Mouse (Mus musculus) lung, embryonic 15.5 days (tissue): ENCODE measurements at regions not wholly inside any gene's neighbourhood (a gene's known extent, or its start where the extent isn't known, plus 50 kb on each side); places are given as distances from the start of the nearest gene placed in this dataset.
A peak's percentile ranks its signal among the peaks of the same experiment; 100 is the strongest.

Experiments used
- ATAC-seq: fragments of 200-750 bp; cut with Nextera tagmentation; 2 replicates; pipeline ENCODE4 v1.8.0; 2017; ENCODE audit warnings: moderate number of reproducible peaks, borderline replicate concordance; ENCODE audit not compliant: low FRiP score, low TSS enrichment; ENCODE audit errors: extremely low read depth
- H3K27ac ChIP-seq: fragments of 300-500 bp; sonication (generic); 2 replicates; pipeline ENCODE4 v1.5.1; 2015; ENCODE audit warnings: moderate library complexity, mild to moderate bottlenecking, inconsistent platforms
- H3K27me3 ChIP-seq: fragments of 300-500 bp; sonication (generic); 2 replicates; pipeline ENCODE4 v1.6.1; 2015; ENCODE audit warnings: inconsistent platforms
- H3K36me3 ChIP-seq: fragments of 300-500 bp; sonication (generic); 2 replicates; pipeline ENCODE4 v1.6.1; 2015; ENCODE audit warnings: inconsistent platforms
- H3K4me1 ChIP-seq: fragments of 300-500 bp; sonication (generic); 2 replicates; pipeline ENCODE4 v1.6.1; 2015; ENCODE audit warnings: inconsistent platforms
- H3K4me2 ChIP-seq: fragments of 300-500 bp; sonication (generic); 2 replicates; pipeline ENCODE4 v1.6.1; 2015; ENCODE audit warnings: inconsistent platforms, mild to moderate bottlenecking, moderate library complexity
- H3K4me3 ChIP-seq: fragments of 300-500 bp; sonication (generic); 2 replicates; pipeline ENCODE4 v1.5.1; 2015; ENCODE audit warnings: mild to moderate bottlenecking, inconsistent platforms
- H3K9ac ChIP-seq: fragments of 300-500 bp; sonication (generic); 2 replicates; pipeline ENCODE4 v1.6.1; 2015; ENCODE audit warnings: inconsistent platforms
- H3K9me3 ChIP-seq: fragments of 300-500 bp; sonication (generic); 2 replicates; pipeline ENCODE4 v1.6.1; 2016; ENCODE audit warnings: inconsistent platforms
- WGBS: fragments of 180-500 bp; shearing (Covaris S2); methylation state at CpG from one replicate; pipeline ENCODE4 v1.1.7; 2015; 5-methylcytosine and 5-hydroxymethylcytosine counted together

DNA sequence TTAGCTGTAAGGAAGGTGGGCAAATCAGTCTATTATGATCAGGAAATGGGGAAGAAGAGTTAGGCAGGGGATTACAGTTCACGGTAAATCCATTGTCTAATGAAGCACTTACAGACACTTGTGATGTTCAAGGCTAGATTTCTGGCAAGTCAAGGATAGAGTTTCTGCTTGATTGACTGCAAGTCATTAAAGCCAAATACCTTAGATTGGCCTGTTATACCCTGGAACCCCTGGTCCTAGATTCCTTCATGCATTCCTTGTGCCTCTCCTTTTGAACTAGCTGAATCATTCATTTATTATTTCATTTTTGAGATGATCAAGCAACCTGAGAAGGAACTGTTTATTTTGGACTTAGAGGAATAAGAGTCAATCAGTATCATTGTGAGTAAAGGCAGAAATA is 597.9 kb downstream of the Ptprc start:
- H3K36me3 ChIP-seq: no peaks in the 10 kb centered on the region
- H3K4me2 ChIP-seq: no peak overlapping the region
- H3K9ac ChIP-seq: no peak overlapping the region
- 85% methylated on average over 1 of the region's 1 CpGs for WGBS
- H3K4me3 ChIP-seq: no peak overlapping the region
- no peaks in the 10 kb centered on the region for H3K9me3 ChIP-seq
- ATAC-seq: no peak
- no peaks in the 10 kb centered on the region for H3K27me3 ChIP-seq
- no peaks in the 10 kb centered on the region for H3K4me1 ChIP-seq
- no peak overlapping the region for H3K27ac ChIP-seq

DNA sequence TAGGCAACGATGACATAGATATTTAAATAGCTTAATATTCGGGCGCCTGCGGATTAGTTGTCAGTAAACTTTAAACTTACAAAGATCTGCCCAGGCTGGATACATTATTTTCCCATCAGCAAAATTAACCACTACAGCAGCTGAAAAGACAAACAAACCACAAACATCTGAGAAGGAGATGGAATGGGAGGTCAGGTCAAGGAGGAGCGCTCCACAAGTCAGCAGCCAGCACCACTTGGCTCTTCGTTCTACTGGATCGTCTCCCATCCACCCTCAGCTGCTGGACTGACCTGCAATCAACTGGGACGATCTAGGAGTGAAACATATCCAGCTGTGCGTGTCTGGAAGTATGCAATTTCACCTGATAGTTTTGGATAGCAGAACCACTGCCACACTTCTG is 599.3 kb downstream of the Ptprc start:
- peaks cover 6% of the 10 kb centered on the region; the same call in 1 of the 2 replicates for H3K4me1 ChIP-seq
- H3K27ac ChIP-seq: no peak overlapping the region
- ATAC-seq: no peak
- no peaks in the 10 kb centered on the region for H3K27me3 ChIP-seq
- no peaks in the 10 kb centered on the region for H3K9me3 ChIP-seq
- H3K9ac ChIP-seq: no peak overlapping the region
- no peaks in the 10 kb centered on the region for H3K36me3 ChIP-seq
- no peak overlapping the region for H3K4me2 ChIP-seq
- 59% methylated on average over 9 of the region's 9 CpGs for WGBS
- no peak overlapping the region for H3K4me3 ChIP-seq

DNA sequence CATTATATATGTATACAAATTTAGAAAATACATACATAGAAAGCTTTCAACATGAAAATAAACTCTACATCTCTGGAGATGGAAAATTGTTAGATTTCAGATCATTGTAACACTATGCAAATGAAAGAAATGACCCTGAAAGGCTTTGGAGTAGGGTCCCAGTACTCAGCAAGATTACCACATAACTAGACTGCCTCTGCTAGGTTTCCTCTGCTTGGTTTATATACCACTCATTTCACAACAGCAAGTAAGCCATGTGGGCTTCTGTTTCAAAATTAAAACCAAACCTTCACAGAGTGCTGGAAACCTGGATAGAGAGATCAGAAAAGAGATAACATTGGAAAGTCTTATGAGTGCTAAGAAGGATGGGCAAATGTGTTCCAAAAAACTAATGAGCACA is 600.1 kb downstream of the Ptprc start:
- Histone ChIP-seq H3K36me3 (no peaks in the 10 kb centered on the region), H3K27me3 (no peaks in the 10 kb centered on the region), H3K9ac (no peak overlapping the region), H3K4me2 (no peak overlapping the region), H3K9me3 (no peaks in the 10 kb centered on the region), H3K4me3 (no peak overlapping the region), H3K27ac (0 out of 2 replicates have a peak overlapping the region, but pooled peaks have one; percentile 24), H3K4me1 (peaks cover 7% of the 10 kb centered on the region; the same call in 1 of the 2 replicates)
- no peak for ATAC-seq

DNA sequence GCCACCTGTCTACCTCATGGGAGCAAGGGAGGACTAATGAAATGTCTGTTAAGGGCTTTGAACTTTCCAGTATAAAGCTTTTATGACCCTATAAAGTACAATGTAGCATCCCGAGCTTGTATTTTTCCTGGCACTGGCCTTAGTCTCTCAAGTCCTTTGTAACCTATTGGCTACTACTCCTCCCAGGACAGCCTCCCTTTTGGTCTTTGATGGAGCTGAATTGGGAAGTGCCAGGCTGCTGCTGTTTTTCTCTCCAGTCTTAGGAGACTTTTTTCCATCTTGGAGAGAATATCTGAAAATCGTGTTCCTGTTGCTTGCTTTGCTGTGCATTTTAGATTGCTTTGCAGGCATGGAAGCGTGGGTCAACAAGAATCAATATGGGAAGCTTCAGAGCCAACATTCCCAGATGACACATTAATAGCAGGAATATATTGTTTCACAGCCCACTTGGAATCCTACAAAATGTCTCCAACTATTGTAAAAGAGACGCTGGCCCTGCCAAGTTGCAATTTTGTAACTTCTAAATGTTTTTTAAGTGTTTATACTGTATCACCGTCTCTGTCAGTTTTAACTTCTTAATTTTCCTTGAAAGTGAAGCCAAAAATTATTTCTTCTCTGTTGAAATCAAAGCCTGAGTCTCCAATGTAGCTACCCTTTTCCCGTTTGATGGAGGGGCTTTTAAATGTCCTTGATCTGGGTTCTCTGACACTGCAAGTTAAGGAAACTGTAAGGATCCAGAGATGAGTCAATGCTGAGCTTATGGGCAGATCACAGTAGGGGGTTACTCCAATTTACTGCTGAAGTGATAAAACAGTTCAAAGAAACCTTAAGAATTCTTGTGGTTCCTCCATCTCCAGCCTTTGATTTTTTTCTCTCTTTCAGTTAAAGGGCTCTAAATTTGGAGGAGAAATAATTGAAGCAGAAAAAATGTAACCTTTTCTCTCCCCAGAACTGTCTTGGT is 603.3 kb downstream of the Ptprc start:
- Histone ChIP-seq H3K4me2 (no peak overlapping the region), H3K4me1 (peaks cover 21% of the 10 kb centered on the region), H3K9me3 (no peaks in the 10 kb centered on the region), H3K27me3 (no peaks in the 10 kb centered on the region), H3K4me3 (no peak overlapping the region), H3K27ac (peak overlapping the region; percentile 76), H3K36me3 (no peaks in the 10 kb centered on the region), H3K9ac (no peak overlapping the region)
- WGBS: 43% methylated on average over 6 of the region's 6 CpGs
- ATAC-seq: peak; percentile 85

DNA sequence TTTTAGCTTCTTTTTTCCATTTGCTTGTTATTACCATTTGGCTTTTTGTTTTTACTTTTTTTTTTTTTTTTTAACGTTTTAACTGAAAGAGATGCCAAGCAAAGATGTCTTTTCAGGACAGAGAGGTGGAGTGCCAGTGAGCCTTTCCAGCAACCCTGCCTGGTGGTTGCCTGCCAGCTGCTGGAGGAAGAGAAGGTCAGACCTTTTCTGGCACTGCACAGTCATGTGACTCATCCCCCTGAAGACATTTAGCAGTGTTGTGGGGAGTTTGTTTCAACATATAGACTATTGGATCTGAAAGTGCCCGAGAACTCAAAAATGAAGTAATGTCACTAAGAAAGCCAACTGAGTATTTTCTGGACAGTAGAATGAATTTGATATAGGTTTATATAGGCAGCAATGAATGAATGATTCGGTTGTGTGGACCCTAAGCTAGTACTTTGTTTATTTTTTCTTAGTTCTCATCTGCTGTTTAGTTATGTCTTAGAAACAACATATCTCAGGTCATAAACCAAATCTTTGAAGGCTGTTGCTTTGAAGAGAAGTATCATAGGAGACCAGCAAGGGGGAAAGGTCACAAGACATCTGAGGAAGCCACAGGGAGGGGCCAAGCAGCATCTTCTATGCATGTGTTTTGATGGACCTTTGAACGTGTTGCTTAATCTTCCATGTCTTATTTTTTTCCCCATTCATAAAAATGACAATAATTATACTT is 604.2 kb downstream of the Ptprc start:
- no peak overlapping the region for H3K4me2 ChIP-seq
- peak overlapping the region; percentile 76 for H3K27ac ChIP-seq
- ATAC-seq: no peak
- no peaks in the 10 kb centered on the region for H3K27me3 ChIP-seq
- no peak overlapping the region for H3K4me3 ChIP-seq
- H3K4me1 ChIP-seq: peaks cover 21% of the 10 kb centered on the region
- H3K9ac ChIP-seq: no peak overlapping the region
- no peaks in the 10 kb centered on the region for H3K9me3 ChIP-seq
- no peaks in the 10 kb centered on the region for H3K36me3 ChIP-seq
- WGBS: 53% methylated on average over 4 of the region's 4 CpGs

DNA sequence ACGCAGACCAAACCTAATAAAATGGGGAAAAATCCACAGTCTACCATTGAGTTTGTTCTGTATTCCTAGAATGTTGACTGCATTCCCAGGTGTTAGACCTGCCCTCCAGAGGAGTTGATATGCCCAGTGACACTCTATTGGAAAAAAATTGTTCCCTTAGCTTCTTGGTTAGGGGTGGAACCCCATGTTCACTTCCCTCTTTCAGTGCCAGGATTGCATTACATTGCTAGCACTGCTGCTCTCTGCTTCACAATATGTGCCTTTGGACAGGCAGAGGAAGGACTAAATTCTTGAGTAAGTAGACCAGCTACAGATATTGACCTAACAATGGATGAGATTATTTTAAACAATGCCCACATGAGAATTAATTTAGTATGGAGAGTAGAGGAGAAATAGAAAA is 607.3 kb upstream of the Nr5a2 start:
- Histone ChIP-seq H3K27me3 (no peaks in the 10 kb centered on the region), H3K4me3 (no peak overlapping the region), H3K4me2 (no peak overlapping the region), H3K27ac (no peak overlapping the region), H3K9ac (no peak overlapping the region), H3K4me1 (peaks cover 30% of the 10 kb centered on the region), H3K9me3 (no peaks in the 10 kb centered on the region), H3K36me3 (no peaks in the 10 kb centered on the region)
- 93% methylated on average over 1 of the region's 1 CpGs for WGBS
- ATAC-seq: no peak

DNA sequence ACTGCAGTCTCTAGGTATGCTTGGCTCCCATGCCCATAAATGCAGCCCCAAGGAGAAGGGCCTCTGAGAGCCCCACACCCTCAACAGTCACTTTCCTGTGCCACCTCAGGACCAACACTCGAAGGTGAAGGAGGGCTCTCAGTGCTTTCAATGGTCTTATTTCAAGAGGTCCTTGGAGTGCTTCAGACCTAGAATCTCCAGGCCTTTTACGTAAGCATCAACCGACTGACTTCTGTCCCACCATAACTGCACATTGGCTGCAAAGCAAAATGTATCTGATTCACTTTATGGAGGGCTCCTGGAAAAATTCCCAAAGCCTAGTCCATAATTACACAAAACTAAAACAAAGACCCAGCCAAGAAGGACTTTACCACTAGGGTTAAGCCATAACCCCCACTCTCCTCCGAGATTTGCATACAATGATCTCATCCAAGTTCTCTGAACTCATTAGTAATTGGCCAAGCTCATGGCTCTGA is 605.4 kb upstream of the Nr5a2 start:
- Histone ChIP-seq H3K27me3 (no peaks in the 10 kb centered on the region), H3K9ac (no peak overlapping the region), H3K4me3 (no peak overlapping the region), H3K4me1 (peaks cover 25% of the 10 kb centered on the region), H3K4me2 (no peak overlapping the region), H3K36me3 (no peaks in the 10 kb centered on the region), H3K9me3 (no peaks in the 10 kb centered on the region), H3K27ac (peak overlapping the region; percentile 58)
- ATAC-seq: peak; percentile 81
- WGBS: 41% methylated on average over 4 of the region's 4 CpGs

DNA sequence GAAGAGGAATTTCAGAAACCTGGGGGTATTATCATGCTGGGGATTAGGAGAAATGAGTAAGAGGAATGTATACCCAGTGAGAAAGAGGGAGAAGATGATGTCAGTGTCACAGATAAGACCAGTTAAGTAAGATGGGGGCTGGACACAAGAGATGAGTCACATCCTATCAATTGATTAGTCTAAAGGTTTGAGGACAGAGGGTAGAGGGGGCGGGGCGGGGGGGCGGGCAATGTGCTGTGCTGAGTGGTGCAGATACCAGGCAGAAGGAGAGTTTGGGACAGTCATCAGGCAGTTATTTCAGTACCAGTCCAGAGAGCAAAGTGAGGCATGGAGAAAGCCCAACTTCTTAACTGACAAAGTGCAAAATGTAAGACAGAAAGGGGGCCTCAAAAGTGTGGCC is 601.4 kb upstream of the Nr5a2 start:
- 82% methylated on average over 3 of the region's 3 CpGs for WGBS
- H3K4me3 ChIP-seq: no peak overlapping the region
- H3K4me2 ChIP-seq: no peak overlapping the region
- no peaks in the 10 kb centered on the region for H3K9me3 ChIP-seq
- H3K36me3 ChIP-seq: no peaks in the 10 kb centered on the region
- peaks cover 15% of the 10 kb centered on the region; the same call in 1 of the 2 replicates for H3K4me1 ChIP-seq
- no peak for ATAC-seq
- H3K27me3 ChIP-seq: no peaks in the 10 kb centered on the region
- H3K9ac ChIP-seq: no peak overlapping the region
- peak overlapping the region; percentile 73 for H3K27ac ChIP-seq

DNA sequence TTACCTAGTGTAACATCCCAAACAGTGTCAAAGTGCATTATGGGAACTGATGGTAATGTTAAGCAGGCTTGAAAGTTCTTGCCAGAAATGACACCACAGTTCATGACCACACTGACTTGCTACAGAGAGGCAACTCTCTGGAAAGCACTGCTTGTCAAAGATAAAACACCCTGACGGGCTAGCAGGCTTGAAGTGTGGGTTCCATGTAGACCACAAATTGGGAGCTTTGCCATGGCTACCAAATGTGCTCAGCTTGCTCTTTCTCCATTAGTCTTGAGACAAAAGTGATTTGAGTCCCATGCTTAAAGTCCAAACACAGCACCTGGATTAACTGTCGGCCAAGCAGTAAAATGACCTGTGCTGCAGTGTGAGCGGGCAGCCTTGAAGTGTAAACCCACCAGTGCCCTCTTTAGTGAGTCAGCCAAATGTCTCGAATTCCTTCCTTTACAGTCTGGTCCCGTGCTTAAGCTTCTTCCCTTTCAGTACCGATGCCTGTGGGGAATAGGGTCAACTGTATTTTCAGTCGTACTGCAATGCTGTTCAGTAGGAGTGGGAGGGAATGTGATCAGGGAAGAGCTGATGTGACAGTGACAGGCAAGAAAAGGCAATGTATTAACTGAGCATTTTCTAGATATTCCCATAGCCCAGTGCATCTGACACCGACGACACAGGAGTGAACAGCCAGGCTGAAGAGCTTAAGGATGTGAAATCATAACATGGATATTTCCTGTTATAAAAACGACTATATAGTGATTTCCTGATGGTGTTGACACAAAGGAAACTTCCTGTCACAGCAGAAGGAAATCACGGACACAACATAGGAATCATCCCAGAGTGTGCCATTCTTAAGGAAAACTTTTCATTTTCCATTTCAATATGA is 600.4 kb upstream of the Nr5a2 start:
- no peak overlapping the region for H3K4me2 ChIP-seq
- H3K9me3 ChIP-seq: no peaks in the 10 kb centered on the region
- H3K4me3 ChIP-seq: no peak overlapping the region
- ATAC-seq: peak; percentile 31; the same call in 1 of the 2 replicates
- WGBS: 33% methylated on average over 11 of the region's 11 CpGs
- peak overlapping the region; percentile 21; the same call in 1 of the 2 replicates for H3K27ac ChIP-seq
- no peaks in the 10 kb centered on the region for H3K27me3 ChIP-seq
- H3K4me1 ChIP-seq: peaks cover 12% of the 10 kb centered on the region; the same call in 1 of the 2 replicates
- no peaks in the 10 kb centered on the region for H3K36me3 ChIP-seq
- H3K9ac ChIP-seq: no peak overlapping the region

DNA sequence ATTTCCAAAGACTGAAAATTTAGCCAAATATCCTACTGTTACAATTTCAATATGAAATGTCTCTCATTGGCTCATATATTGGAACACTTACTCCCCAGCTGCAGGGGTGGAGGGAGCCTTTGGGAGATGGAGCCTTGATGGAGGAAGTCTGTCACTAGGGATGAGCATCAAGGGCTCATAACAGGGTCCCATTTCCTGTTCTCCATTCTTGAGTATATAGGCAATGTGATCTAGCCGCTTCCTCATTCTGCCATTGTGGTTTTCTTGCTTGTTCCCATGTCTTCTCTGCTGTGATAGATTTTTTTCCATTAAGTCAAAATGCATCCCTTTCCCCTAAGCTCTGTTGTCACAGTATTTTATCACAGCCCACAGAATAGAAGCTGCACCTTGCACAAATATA is 589.4 kb upstream of the Nr5a2 start:
- Histone ChIP-seq H3K27me3 (no peaks in the 10 kb centered on the region), H3K9me3 (no peaks in the 10 kb centered on the region), H3K4me3 (no peak overlapping the region), H3K9ac (no peak overlapping the region), H3K36me3 (no peaks in the 10 kb centered on the region), H3K27ac (no peak overlapping the region), H3K4me1 (no peaks in the 10 kb centered on the region), H3K4me2 (no peak overlapping the region)
- no peak for ATAC-seq
- 86% methylated on average over 1 of the region's 1 CpGs for WGBS

DNA sequence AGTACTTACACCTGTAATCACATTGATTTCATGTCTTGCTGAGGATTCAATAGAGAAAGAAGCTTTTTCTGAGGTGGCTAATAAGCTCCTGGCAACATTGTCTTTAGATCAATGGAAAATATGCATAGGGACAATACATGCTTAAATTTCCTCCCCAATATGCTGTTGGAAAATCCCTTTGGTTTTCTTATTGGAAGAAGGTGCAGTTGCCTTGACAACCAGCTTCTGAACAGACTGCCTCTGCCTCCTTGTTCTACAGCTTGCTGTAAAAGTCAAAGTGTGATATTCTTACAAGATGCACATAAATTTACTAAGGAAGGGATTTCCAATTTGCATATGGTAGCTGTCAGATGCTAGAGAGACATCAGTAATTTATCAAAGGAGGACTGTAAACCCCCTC is 585.4 kb upstream of the Nr5a2 start:
- Histone ChIP-seq H3K9me3 (no peaks in the 10 kb centered on the region), H3K4me2 (no peak overlapping the region), H3K27me3 (no peaks in the 10 kb centered on the region), H3K9ac (no peak overlapping the region), H3K27ac (no peak overlapping the region), H3K4me3 (no peak overlapping the region), H3K4me1 (peaks cover 14% of the 10 kb centered on the region), H3K36me3 (no peaks in the 10 kb centered on the region)
- no peak for ATAC-seq
